Mouse (Mus musculus) c-Kit-positive CD71-positive TER-119-negative erythroid progenitor cells, embryonic 14.5 days (primary cell): Measurements from ENCODE around the gene Nxf3.
"Not testable (repeated sequence)": the region's sequence is repeated elsewhere in the genome, so short reads cannot be mapped to it uniquely, and the experiment has no call there.

Experiments
- DNase-seq: peaks from one replicate; pipeline ENCODE4 v3.0.0-alpha.2; 2013; ENCODE audit warnings: low read depth

Gene Nxf3

DNA sequence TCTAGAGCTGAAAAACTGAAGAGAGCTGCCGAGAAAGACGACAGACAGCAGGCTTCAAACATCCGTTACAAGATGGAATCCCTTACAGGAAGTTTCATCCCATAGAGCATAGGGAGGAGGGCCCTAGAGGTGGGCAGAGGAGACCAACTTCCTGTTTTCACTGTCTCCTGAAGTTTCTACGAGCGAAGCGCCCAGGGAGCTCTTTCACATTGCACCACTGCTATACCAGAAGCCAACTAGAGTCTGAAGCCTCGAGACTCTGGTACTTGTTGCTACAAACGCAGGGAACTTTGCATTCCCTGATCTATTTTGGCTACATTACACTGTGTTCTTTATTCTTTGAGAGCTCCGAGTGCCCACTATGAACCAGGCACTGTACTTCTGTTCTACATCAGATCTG lies at the start of gene Nxf3:
TSS of gene Nxf3 (minus strand) at position 101 of the 400 bp plus-strand sequence.
- DNase-seq: no peak

DNA sequence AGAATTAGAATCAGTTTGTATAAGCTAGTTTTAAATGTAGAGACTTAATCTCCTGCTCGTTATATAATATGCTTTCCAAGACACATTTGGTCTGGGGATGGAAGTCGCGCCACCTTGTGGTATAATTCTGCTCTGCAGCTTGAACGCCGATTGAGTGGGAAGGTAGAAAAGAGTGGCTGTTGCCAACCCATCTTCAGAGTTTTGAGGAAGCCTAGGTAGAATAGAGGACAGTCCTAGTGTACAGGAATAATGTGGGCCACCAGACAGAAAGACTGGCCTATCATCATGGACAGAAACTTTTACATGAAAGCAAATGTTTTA lies 42.6 kb upstream of the Nxf3 start:
- DNase-seq: peak; percentile 54

DNA sequence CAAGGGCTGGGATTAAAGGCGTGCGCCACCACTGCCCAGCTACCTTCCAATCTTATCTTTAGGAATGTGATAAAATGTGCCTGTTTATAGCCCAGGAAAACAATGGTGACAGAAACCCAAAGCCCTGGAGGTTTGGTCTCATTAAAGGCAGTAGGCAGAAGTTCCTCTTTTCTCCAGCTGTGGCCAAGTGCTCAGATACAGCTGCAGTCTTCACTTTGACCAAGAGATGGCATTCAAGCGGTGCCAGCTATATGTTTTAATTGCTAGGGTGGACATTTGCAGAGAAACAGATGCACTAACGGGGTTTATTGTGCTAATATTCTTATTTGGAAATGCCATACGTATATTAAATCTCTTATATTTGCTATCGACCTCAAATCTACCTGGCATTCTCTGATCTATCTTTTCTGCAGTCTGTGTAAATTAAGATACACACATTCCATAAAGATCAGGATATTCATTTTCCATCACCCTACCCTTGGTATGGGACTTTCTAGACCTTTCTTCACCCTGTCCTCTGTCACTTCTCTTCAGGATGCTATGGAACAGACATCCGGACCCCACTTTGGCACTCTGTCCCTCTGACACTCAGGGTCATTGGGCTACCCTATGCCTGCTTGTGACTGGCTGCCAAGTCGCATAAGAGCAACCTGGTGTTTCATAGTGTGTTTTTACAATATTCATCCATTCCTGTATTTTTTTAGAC lies 42.1 kb upstream of the Nxf3 start:
- DNase-seq: no peak

DNA sequence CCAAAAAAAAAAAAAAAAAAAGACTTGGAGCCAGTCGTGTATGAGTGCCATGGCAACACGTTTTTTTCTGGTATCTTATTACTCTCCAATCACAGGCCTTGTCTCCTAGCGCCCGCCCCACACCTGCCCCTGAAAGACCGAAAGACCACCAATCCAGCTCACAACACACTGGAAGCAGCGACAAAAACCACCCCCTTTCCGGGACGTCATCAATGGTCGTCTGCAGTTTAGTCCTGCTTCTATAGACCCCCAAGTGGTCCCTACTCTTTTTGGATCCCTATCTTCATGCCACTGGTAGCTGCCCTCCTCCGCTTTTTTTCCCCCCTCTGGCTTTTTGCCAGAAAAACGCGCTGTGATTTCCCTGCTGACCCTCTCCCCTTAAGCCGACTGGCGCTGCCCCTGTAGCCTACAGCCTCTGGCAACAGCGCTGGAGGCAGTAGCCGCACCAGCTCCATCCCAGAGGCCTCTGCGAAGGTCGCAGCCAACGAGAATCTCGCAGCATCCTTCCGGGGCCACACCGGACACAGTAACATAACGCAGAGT lies 30.4 kb upstream of the Nxf3 start:
- no peak for DNase-seq

DNA sequence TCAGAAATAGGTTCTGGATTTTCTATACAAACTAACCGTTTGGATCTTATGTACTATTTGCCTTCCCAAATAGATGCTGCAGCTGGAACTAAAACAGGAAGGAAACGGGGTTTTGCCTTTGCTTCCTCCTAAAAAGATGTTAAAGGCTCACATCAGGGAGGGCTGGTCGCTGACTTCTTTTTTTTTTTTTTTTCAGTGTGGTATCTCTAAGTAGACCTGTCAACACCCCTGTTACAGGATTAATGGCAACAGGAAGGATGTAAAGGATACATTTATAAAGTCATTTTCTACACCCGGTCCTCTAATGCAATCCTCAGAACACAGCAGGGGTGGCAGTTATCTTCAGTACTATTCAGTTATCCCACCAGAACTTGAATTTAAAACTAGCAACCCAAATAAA lies 30.0 kb upstream of the Nxf3 start:
- no peak for DNase-seq

DNA sequence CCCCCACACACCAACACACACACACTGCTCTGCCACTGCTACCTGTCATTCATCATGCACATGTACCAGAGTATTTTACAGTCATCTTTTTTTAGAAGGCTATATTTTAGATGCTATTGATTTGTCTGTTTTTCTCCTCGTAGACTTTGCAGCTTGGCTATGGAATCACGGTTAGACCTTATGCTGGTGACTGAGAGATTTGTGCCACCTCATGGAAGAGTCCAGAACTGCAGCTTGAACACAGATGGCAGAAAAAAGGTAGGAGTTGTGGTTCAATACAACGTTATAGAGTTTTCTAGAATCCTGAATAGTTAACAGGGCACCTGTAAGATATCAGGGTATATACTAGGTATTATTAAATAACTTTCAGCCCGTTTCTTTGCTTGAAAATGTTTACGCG lies 22.9 kb upstream of the Nxf3 start:
- no peak for DNase-seq

DNA sequence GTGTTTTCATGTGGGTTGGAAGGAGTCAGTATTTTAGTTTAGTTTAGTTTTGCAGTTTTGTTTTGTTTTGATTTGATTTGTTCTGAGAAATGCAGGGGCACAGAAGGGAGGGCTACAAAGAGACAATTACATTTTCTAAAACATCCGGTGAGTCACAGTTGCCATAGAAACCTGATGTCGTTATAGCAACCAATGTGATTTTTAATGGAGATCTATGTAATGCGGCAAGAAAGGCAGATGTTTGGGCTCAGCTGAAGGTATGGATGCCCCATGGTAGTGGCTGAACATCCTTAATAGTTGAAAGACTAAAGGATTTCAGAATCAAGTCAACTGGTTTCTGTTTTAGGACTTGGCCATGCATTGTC lies 19.7 kb upstream of the Nxf3 start:
- DNase-seq: no peak

DNA sequence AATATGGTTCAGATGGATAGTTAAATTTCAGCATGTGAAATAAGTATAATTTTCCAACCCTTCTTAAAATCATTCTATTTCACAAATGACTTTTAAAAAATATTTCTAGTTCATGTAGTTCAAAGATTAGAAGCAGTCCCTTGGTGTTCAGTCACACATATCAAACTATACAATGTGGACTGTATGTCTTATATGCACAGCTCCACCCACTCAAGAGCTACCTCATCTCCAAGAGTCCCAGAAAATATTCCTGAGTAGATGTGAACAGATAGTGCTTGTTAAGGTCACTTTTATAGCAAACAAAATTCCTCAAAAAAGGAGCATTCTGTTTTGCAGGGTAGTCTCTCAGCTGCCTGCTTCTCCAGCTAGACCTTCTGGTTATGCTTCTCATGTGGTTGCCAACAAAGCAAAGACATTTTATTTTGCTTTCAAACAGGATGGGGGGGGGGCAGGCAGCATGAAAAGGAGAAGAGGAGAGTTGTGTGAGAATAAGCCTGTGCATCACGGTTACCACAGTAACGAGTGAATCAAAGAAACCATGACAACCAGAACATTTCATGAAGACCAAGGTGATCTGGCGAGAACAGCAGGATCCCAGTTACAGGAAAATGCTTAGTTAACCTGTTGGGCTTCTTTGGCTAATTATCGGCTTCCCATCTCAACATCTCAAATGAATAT lies 19.1 kb upstream of the Nxf3 start:
- DNase-seq: no peak

DNA sequence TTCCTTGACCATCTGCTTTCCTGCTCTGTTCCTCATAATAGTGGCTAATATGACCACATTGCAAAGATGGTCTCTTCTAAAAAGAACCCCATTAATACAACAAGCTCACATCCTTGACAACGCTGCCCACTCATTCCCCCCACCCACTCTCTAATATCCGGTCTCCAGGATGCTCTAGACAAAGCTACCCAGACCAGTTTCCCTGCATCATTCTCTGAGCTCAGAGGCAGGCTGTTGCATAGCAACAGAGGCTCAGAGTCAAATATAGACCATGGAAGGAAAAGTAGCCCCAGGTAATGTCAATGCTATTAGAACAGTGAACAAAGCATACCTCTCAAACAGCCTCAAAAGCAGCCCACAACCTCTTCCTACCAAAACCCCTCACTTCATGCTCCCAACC lies 9.4 kb upstream of the Nxf3 start:
- DNase-seq: no peak

DNA sequence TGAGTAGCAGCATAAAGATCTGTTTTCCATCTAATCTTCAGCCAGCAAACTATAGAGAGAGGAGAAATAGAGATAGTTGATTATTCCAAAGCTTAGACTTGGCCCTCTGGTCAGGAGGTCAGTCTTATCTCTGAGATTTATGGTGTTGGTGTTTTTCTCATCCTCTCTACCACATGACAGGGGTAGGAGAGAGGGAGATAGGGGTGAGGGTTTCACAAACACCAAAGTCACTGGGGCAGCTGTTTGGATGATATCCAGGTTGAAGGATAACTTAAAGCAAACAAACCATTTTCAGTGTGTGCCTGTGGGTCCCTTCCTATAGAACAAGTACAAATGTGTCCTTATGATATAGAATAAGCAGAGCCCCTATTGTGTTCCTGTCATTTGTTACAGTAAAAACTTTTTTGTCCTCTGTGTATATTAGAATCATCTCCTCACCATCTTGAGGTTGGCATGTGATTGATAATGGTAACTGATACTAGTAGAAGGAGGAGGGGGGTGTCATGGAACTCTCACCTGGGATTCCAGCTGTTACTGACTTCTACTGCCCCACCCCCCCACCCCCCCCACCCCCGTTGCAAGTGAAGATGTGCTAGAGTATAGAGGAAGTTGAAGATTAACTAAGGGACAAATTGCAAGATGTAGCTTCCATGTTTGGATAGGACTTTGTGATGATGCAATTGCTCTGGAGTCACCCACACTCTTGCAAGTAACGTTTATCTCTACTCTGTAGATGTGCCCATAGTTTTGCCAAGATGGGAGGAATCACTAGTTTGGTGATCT lies 7.6 kb upstream of the Nxf3 start:
- DNase-seq: no peak

DNA sequence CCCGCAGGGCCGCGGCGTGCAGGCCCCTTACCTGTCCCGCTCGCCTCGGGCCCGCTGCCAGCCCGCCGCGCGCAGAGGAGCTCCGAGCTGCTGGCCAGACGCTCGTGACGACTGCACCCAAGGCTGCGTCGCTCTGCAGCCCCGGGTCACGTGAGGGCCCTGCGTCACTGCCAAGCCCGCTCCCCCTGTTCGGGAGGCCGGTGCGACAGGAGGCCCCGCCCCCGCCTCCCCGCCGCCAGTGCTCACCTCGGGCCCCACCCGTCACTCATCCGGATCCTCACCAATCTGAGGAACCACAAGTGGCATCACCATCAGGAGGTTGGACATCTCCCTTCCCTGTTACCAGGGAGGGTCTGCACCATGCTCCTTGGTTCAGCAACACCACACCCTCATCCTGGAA lies 17.0 kb downstream of the Nxf3 start, which contains the start of gene Bex2:
TSS of gene Bex2 (minus strand) at position 217 of the 400 bp plus-strand sequence.
- DNase-seq: not testable (repeated sequence)

DNA sequence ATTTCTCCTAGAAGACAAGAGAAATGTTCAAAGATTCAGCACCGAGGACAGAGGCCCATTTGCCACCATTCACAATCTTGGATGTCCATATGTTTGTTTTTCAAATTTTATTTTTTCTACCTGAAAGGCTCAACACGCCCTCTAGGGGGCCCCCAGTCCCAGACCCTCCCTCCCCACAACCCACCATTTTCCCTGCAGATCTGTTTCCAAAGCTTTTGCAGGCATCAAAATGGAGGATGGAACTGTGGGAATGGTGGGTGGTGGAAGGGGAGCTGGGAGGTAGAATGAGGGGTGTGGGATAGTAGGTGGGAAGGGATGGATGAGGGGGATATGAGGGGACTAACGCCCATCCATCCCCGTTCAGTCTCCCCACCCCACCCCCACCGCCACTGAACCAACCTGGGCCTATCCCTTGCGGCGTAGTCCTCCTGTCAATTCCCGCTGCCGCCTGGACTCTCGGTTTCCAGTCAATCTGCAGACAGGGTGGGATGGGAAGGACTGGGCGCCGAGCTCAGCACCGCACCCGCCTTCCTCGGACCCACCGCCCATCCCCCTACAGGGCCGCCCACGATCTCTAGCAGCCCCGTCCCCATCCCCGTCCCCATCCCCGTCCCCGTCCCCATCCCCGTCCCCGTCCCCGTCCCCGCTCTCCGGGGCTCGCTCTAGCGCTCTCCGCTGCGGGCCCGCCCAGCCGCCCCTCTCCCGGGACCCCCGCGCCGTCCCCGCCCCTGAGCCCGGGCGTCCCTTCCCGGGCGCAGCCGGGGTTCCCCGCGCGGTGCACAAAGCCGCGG lies 17.7 kb downstream of the Nxf3 start:
- DNase-seq: peak; percentile 10

DNA sequence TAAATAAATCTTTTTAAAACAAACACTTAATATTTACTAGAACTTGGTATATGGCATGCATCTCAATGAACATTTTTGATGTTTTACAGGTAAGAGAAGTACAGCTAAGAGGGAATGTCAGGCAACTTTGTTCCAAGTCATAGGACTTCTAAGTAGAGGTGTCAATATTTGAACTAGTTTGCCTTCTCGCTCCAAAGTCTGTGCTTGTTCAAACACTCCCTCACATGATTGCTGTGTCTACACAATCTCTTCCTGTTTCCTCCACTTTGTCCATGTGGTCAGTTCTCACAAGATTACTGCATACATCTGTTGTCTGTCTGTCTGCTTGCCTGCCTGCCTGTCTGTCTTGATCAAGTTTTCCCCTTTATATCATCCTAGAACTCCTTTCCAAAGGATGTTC lies 24.4 kb downstream of the Nxf3 start:
- DNase-seq: no peak

DNA sequence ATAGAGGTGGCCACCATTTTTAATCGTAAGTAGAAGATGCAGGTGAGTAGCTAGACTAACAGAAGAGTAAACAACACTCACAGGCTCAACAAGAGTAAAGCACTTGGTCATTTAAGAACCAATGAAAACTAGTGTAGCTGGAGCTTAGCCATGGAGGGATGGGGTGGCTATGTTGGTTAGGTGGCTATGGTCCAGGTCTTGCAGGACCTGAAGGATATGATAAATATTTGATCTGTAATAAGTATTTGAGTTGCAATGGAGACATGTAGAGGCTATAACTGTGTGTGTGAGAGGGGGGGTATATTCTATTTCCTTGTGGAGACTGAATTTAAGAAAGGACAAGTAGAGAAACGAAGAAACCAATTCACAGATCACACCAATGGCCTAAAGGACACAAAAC lies 33.8 kb downstream of the Nxf3 start:
- no peak for DNase-seq

DNA sequence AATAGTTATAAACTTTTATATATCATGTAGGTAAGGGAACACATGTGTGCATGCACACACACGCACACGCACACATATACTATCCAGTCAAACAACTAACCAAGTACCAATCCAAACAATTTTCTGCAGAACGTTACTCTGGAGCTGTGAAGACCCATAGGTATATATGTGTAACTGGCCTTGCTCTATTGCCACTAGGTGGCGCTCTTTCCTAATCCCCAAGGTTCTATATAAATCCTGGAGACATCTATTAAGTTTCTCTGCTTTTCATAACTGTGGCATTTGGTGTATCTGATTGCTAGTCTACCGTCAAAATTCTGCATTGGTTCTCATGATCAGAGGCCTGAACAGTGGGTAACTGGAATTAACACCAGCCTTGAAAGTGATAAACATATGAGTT lies 37.5 kb downstream of the Nxf3 start:
- peak; percentile 48 for DNase-seq

DNA sequence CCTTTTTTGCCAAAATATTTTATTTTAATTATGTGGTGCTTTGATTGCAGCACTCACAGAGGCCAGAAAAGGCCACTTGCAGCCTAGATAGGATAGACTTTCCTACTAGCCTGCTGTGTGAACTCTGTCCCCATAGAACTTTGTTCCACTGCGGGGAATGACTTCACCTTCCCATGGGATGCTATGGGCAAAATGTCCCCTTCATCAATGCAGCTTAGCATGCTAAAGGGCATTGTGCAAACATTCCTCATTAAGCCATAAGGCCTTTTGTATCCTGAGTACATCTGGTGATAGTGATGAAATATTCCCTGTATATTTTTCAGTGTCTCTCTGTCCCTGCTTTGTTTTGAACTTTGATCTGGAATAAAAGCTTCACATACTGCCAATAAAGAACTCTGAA lies 41.3 kb downstream of the Nxf3 start:
- DNase-seq: no peak

DNA sequence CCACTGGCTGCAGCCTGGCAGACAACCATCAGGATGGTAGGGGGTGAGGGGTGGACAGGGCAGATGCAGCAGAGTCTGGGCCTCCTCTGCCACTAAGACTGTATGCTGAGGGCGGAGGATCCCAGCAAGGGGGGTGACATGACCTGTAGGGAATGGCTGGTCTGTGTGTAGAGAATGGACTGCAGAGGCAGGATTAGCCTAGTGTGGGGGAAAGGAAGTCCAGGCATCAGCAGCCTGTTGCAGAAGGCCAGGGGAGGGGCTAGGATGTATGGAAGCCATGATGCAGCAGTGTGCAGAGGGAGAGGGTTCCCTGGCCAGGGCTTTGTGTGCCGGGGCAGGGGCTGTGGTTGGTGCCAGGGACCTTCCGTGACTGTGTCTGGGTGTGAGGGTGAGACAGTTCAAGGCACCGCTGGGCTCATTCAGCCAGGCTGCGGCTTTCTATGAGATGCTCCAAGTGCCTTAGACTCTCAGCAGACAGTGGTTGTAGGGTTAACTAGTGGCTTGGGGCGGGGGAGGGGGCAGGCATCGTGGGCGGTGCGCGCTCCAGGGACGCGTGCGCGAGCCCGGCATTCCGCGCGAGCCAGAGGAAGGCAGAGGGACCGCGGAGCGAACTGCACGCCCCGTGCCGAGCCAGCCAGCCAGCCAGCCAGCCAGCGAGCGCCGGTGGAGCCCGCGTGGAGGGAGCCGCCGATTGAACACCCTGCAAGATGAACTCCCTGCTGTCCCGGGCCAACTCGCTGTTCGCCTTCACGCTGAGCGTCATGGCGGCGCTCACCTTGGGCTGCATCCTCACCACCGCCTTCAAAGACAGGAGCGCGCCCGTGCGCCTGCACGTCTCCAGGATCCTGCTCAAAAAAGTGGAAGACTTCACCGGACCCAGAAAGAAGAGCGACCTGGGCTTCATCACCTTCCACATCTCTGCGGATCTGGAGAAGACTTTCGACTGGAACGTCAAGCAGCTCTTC lies 52.0 kb downstream of the Nxf3 start, which contains the start of gene Arxes1:
TSS of gene Arxes1 (plus strand) at position 569 of the 965 bp plus-strand sequence.
- DNase-seq: not testable (repeated sequence)

DNA sequence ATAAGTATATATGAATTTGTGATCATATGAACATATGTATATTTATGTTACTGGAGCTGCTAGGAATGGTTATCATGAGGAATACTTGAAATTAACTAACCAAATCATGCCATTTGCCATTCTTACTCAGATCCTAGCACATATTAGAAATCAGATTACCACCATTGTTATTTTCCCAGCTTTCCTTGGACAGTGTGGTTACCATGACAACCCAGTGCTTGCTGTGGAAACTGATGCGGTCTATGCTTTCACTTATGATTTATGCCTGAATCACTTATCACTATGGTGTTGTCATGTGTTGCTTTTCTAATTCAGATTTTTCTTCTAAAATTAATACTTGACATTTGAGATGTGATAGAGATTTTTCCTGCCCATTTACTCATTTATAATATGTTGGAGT lies 54.7 kb downstream of the Nxf3 start:
- no peak for DNase-seq
